Mouse (Mus musculus) stomach, postnatal 0 days (tissue): ENCODE measurements around the gene Map2k6. TPM values are rescaled to one million over a fixed set of nuclear protein-coding genes. Genes with fewer than 3 reads are reported as not detected.
"Not testable (repeated sequence)": the region's sequence is repeated elsewhere in the genome, so short reads cannot be mapped to it uniquely, and the experiment has no call there.

Source experiments
- ATAC-seq: fragments of 200-750 bp; cut with Nextera tagmentation; 2 replicates; pipeline ENCODE4 v1.8.0; 2017; ENCODE audit not compliant: low FRiP score, low TSS enrichment
- DNase-seq: peaks from one replicate; pipeline ENCODE4 v3.0.0-alpha.2; 2016; ENCODE audit warnings: low spot score
- H3K27ac ChIP-seq: fragments of 300-500 bp; sonication (generic); replicated peaks from 2 replicates; pipeline ENCODE4 v1.5.1; 2014; ENCODE audit warnings: mild to moderate bottlenecking, control low read depth
- H3K27me3 ChIP-seq: fragments of 300-500 bp; sonication (generic); 2 replicates; pipeline ENCODE4 v1.6.1; 2014; ENCODE audit warnings: low read length; ENCODE audit not compliant: control insufficient read depth, insufficient read depth
- H3K36me3 ChIP-seq: fragments of 300-500 bp; sonication (generic); 2 replicates; pipeline ENCODE4 v1.6.1; 2014; ENCODE audit warnings: low read length, mixed read lengths; ENCODE audit not compliant: control insufficient read depth, insufficient read depth
- H3K4me1 ChIP-seq: fragments of 300-500 bp; sonication (generic); replicated peaks from 2 replicates; pipeline ENCODE4 v1.6.1; 2014; ENCODE audit warnings: antibody characterized with exemption; ENCODE audit not compliant: control insufficient read depth, insufficient read depth
- H3K4me2 ChIP-seq: fragments of 300-500 bp; sonication (generic); replicated peaks from 2 replicates; pipeline ENCODE4 v1.6.1; 2014; ENCODE audit warnings: low read depth, mild to moderate bottlenecking, control low read depth, moderate library complexity
- H3K4me3 ChIP-seq: fragments of 300-500 bp; sonication (generic); 2 replicates; pipeline ENCODE4 v1.5.1; 2014; ENCODE audit warnings: low read depth, low read length, control low read depth
- H3K9ac ChIP-seq: fragments of 300-500 bp; sonication (generic); 2 replicates; pipeline ENCODE4 v1.6.1; 2014; ENCODE audit warnings: mild to moderate bottlenecking, low read length, control low read depth, mixed read lengths
- H3K9me3 ChIP-seq: fragments of 300-500 bp; sonication (generic); 2 replicates; pipeline ENCODE4 v1.6.1; 2016; ENCODE audit warnings: low read length; ENCODE audit not compliant: control insufficient read depth
- CTCF ChIP-seq: IDR thresholded peaks from 2 replicates; pipeline ENCODE4 v1.5.1; 2016; ENCODE audit warnings: antibody characterized with exemption, low read depth, mild to moderate bottlenecking, moderate library complexity
- EP300 ChIP-seq: optimal IDR thresholded peaks from 2 replicates; pipeline ENCODE3; 2016; ENCODE audit warnings: antibody characterized with exemption
- WGBS: fragments of 180-500 bp; shearing (Covaris S2); extraction: QIAGEN DNeasy Blood & Tissue Kit; methylation state at CpG from one replicate; pipeline ENCODE4 v1.1.7; 2014; 5-methylcytosine and 5-hydroxymethylcytosine counted together
- polyA plus RNA-seq: library from polyadenylated mRNA; unstranded; fragments of >200 nt; fragmentation: Nextera tagmentation; extraction: Ambion mirVana; gene quantifications from 2 replicates; pipeline ENCODE4 v1.2.1, GENCODE M21; 2015

The Map2k6 gene
- polyA plus RNA-seq, result 6.0 and 7.8 TPM in 2 replicates

- no peak for TF ChIP-seq EP300
- TF ChIP-seq CTCF, result peak; percentile 38
- WGBS, result 11% methylated on average over 20 of the region's 20 CpGs
- Histone ChIP-seq H3K4me1 (no peaks in the 10 kb centered on the region), H3K9ac (peak within 1 kb of the TSS; percentile 60), H3K9me3 (no peaks in the 10 kb centered on the region), H3K4me3 (peak within 1 kb of the TSS; percentile 60), H3K4me2 (peak within 1 kb of the TSS; percentile 77), H3K36me3 (no peaks in the 10 kb centered on the region), H3K27ac (no peak within 1 kb of the TSS), H3K27me3 (no peaks in the 10 kb centered on the region)
- peak; percentile 92 for ATAC-seq
- peak; percentile 80 for DNase-seq
Measured at GRCm38 (mm10) chr11:110398553-110399239, at the start of gene Map2k6. Map2k6 (plus strand) TSS chr11:110399122.

- H3K27me3 ChIP-seq, result no peaks in the 10 kb centered on the region
- no peaks in the 10 kb centered on the region for H3K36me3 ChIP-seq
- H3K4me2 ChIP-seq, result no peak overlapping the region
- H3K27ac ChIP-seq, result no peak overlapping the region
- H3K9me3 ChIP-seq, result no peaks in the 10 kb centered on the region
- H3K4me1 ChIP-seq, result no peaks in the 10 kb centered on the region
- no peak for DNase-seq
- H3K4me3 ChIP-seq, result no peak overlapping the region
- no peak for ATAC-seq
- H3K9ac ChIP-seq, result no peak overlapping the region
- TF ChIP-seq EP300 (no peak), CTCF (no peak)
- WGBS, result 73% methylated on average over 9 of the region's 9 CpGs
Measured at GRCm38 (mm10) chr11:110354261-110354660, 44.7 kb upstream of the Map2k6 start.

DNA sequence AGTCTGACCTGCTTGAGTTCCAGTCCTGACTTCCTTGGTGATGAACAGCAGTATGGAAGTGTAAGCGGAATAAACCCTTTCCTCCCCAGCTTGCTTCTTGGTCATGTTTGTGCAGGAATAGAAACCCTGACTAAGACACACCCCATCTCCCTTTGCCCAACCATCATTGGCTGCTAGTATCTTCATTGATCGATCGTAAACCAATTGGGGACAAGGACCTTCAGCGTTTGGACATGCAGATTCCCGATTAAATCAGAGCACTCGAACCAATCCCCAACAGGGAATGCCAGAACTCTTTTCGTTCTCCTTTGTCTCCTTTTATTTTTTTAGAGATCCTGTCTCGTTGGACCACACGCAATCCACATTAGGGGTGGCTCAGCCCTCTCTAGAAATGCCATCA, 43.8 kb upstream of the Map2k6 start:
- not testable (repeated sequence) for ATAC-seq, H3K27ac ChIP-seq, DNase-seq, H3K9me3 ChIP-seq, H3K4me1 ChIP-seq, H3K36me3 ChIP-seq, H3K9ac ChIP-seq, H3K4me3 ChIP-seq, H3K27me3 ChIP-seq, H3K4me2 ChIP-seq
- 77% methylated on average over 9 of the region's 9 CpGs for WGBS

DNA sequence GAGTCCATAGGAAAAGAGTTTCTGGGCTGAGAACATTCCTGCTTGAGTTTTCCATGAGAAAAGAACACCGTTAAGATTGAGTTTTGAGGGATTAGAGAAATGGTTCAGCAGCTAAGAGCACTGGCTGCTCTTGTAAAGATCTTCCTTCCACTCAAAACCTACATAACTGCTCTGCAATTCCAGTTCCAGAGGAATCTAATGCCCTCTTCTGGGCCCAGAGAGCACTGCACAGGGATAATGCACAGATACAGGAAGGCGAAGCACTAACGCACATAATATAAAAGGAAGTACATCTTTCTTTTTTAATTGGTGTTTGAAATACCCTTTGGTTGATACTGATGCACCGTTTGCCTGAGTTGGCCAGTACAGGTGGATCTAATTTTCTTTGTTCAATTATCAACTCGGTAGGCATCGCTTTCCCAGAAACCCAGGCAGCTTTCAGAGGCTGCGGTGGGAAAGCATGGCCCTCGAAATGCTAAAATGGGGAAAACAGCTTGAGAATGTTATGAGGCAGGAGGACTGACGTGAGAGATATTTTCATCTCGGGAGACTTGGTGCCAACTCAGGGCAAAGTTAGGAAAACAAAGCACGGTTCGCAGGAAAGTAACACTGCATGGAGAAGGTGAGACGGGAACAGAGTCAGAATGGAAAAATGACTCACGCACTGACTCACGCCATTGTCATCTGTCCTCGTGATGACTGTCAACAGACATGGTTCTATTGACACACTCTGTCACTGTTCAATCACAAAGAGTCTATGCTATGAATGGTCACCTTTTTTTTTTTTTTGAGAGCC, 41.0 kb upstream of the Map2k6 start:
- Histone ChIP-seq H3K36me3 (no peaks in the 10 kb centered on the region), H3K9me3 (no peaks in the 10 kb centered on the region), H3K9ac (no peak overlapping the region), H3K4me1 (no peaks in the 10 kb centered on the region), H3K4me3 (no peak overlapping the region), H3K27me3 (no peaks in the 10 kb centered on the region), H3K27ac (no peak overlapping the region), H3K4me2 (no peak overlapping the region)
- peak; percentile 83 for ATAC-seq
- TF ChIP-seq CTCF (peak; percentile 81), EP300 (no peak)
- peak; percentile 55 for DNase-seq
- WGBS, result 59% methylated on average over 16 of the region's 16 CpGs

DNA sequence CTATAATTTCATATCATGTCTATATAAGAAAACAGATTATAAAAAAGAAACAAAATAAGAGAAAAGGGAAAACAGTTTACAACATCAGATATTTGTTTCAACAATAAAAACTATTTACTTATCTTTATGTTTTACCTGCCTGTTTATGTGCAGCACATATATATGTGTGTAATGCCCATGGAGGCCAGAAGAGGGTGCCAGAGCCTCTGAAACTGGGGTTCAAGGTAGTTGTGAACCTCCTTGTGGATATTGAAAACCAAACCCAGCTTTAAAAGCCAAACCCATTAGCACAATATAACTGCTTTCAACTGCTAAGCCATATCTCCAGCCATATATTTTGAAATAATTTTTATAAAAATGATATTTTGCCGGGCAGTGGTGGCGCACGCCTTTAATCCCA, 33.9 kb upstream of the Map2k6 start:
- H3K36me3 ChIP-seq, result no peaks in the 10 kb centered on the region
- DNase-seq (peak; percentile 69), ATAC-seq (no peak)
- H3K4me3 ChIP-seq, result no peak overlapping the region
- 75% methylated on average over 3 of the region's 3 CpGs for WGBS
- H3K9me3 ChIP-seq, result no peaks in the 10 kb centered on the region
- peak; percentile 82 for TF ChIP-seq CTCF
- TF ChIP-seq EP300, result no peak
- H3K27me3 ChIP-seq, result no peaks in the 10 kb centered on the region
- no peak overlapping the region for H3K27ac ChIP-seq
- no peak overlapping the region for H3K9ac ChIP-seq
- H3K4me1 ChIP-seq, result no peaks in the 10 kb centered on the region
- H3K4me2 ChIP-seq, result no peak overlapping the region

- Histone ChIP-seq H3K4me2 (no peak overlapping the region), H3K4me3 (no peak overlapping the region), H3K27ac (no peak overlapping the region), H3K9me3 (no peaks in the 10 kb centered on the region), H3K36me3 (no peaks in the 10 kb centered on the region), H3K4me1 (no peaks in the 10 kb centered on the region), H3K27me3 (no peaks in the 10 kb centered on the region), H3K9ac (no peak overlapping the region)
- 78% methylated on average over 3 of the region's 3 CpGs for WGBS
- DNase-seq (no peak), ATAC-seq (no peak)
- no peak for TF ChIP-seq EP300
- peak; percentile 51 for TF ChIP-seq CTCF
Measured at GRCm38 (mm10) chr11:110366902-110367301, 32.0 kb upstream of the Map2k6 start.
